Mouse (Mus musculus) heart, embryonic 13.5 days (tissue): ENCODE measurements around the gene Fam193b. TPM values are rescaled to one million over a fixed set of nuclear protein-coding genes. Genes with fewer than 3 reads are reported as not detected.
A peak's percentile ranks its signal among the peaks of the same experiment; 100 is the strongest.

Experiments
- ATAC-seq: fragments of 200-750 bp; cut with Nextera tagmentation; 2 replicates; pipeline ENCODE4 v1.8.0; 2017; ENCODE audit warnings: moderate TSS enrichment; ENCODE audit not compliant: insufficient number of reproducible peaks, low FRiP score, low TSS enrichment; ENCODE audit errors: extremely low read depth
- H3K27ac ChIP-seq: fragments of 300-500 bp; sonication (generic); replicated peaks from 2 replicates; pipeline ENCODE4 v1.5.1; 2015; ENCODE audit warnings: moderate library complexity, mild to moderate bottlenecking, inconsistent platforms
- H3K27me3 ChIP-seq: fragments of 300-500 bp; sonication (generic); replicated peaks from 2 replicates; pipeline ENCODE4 v1.6.1; 2015; ENCODE audit warnings: mild to moderate bottlenecking, inconsistent platforms
- H3K36me3 ChIP-seq: fragments of 300-500 bp; sonication (generic); 2 replicates; pipeline ENCODE4 v1.6.1; 2015; ENCODE audit warnings: mild to moderate bottlenecking, inconsistent platforms
- H3K4me1 ChIP-seq: fragments of 300-500 bp; sonication (generic); 2 replicates; pipeline ENCODE4 v1.6.1; 2015; ENCODE audit warnings: inconsistent platforms
- H3K4me2 ChIP-seq: fragments of 300-500 bp; sonication (generic); 2 replicates; pipeline ENCODE4 v1.6.1; 2015; ENCODE audit warnings: inconsistent platforms, mild to moderate bottlenecking, moderate library complexity
- H3K4me3 ChIP-seq: fragments of 300-500 bp; sonication (generic); 2 replicates; pipeline ENCODE4 v1.5.1; 2015; ENCODE audit warnings: moderate library complexity, mild to moderate bottlenecking, inconsistent platforms
- H3K9ac ChIP-seq: fragments of 300-500 bp; sonication (generic); 2 replicates; pipeline ENCODE4 v1.6.1; 2015; ENCODE audit warnings: inconsistent platforms, mild to moderate bottlenecking, moderate library complexity
- H3K9me3 ChIP-seq: fragments of 300-500 bp; sonication (generic); 2 replicates; pipeline ENCODE4 v1.6.1; 2016; ENCODE audit warnings: inconsistent platforms
- WGBS: fragments of 180-500 bp; shearing (Covaris S2); methylation state at CpG from one replicate; pipeline ENCODE4 v1.1.7; 2015; ENCODE audit warnings: mixed read lengths; 5-methylcytosine and 5-hydroxymethylcytosine counted together
- microRNA-seq: library from miRNA; unstranded; fragments of <30 nt; microRNA quantifications from one replicate; pipeline ENCODE4, GENCODE M21; 2016
- polyA plus RNA-seq: library from polyadenylated mRNA; unstranded; fragments of >200 nt; fragmentation: Nextera tagmentation; extraction: Ambion mirVana; gene quantifications from 2 replicates; pipeline ENCODE4 v1.2.1, GENCODE M21; 2015

Gene Fam193b
- polyA plus RNA-seq, 1 experiment from 2014 or later = 23.7 TPM

GRCm38 (mm10) chr13:55495702-55496101 is 75.2 kb downstream of the Fam193b start:
- peaks cover 71% of the 10 kb centered on the region for H3K27me3 ChIP-seq
- no peak overlapping the region for H3K4me3 ChIP-seq
- H3K9me3 ChIP-seq = no peaks in the 10 kb centered on the region
- H3K27ac ChIP-seq = no peak overlapping the region
- peaks cover 43% of the 10 kb centered on the region for H3K36me3 ChIP-seq
- peak overlapping the region; percentile 29 for H3K4me2 ChIP-seq
- 41% methylated on average over 4 of the region's 4 CpGs for WGBS
- H3K9ac ChIP-seq = no peak overlapping the region
- ATAC-seq = no peak
- peaks cover 29% of the 10 kb centered on the region for H3K4me1 ChIP-seq

- Histone ChIP-seq H3K9me3 (no peaks in the 10 kb centered on the region), H3K27ac (0 out of 2 replicates have a peak overlapping the region, but pooled peaks have one; percentile 36), H3K36me3 (peaks cover 36% of the 10 kb centered on the region), H3K27me3 (peaks cover 68% of the 10 kb centered on the region), H3K9ac (no peak overlapping the region), H3K4me2 (peak overlapping the region; percentile 29), H3K4me3 (no peak overlapping the region), H3K4me1 (peaks cover 29% of the 10 kb centered on the region)
- 2% methylated on average over 18 of the region's 18 CpGs for WGBS
- peak; percentile 65 for ATAC-seq
These were observed 75.9 kb downstream of the Fam193b start for GRCm38 (mm10) chr13:55494883-55495621.

GRCm38 (mm10) chr13:55494257-55494656 is 76.7 kb downstream of the Fam193b start:
- no peaks in the 10 kb centered on the region for H3K9me3 ChIP-seq
- H3K9ac ChIP-seq = no peak overlapping the region
- peaks cover 75% of the 10 kb centered on the region for H3K27me3 ChIP-seq
- ATAC-seq = no peak
- peaks cover 30% of the 10 kb centered on the region for H3K36me3 ChIP-seq
- H3K27ac ChIP-seq = no peak overlapping the region
- H3K4me2 ChIP-seq = 0 out of 2 replicates have a peak overlapping the region, but pooled peaks have one; percentile 29
- no peak overlapping the region for H3K4me3 ChIP-seq
- peaks cover 29% of the 10 kb centered on the region for H3K4me1 ChIP-seq
- 10% methylated on average over 2 of the region's 2 CpGs for WGBS

Small RNA genes lying within 50 kb of the gene (microRNA-seq; reads per million reads assigned to microRNA genes)
- gene Mir6945 = 8.0 reads per million, percentile 23 among the genes with 10 or more reads in this experiment

Other genes with a start within 250 kb of the Fam193b start
- gene Rab24, start 249.2 kb downstream of the Fam193b start, polyA plus RNA-seq = 54.3 and 62.8 TPM in 2 replicates
- 21.1 and 22.1 TPM in 2 replicates for gene Mxd3, start 241.3 kb downstream of the Fam193b start, polyA plus RNA-seq
- 73.5 and 81.7 TPM in 2 replicates for gene Lman2, start 208.3 kb downstream of the Fam193b start, polyA plus RNA-seq
- gene Rgs14, start 201.4 kb downstream of the Fam193b start, polyA plus RNA-seq = 0.32 TPM in 2 replicates
- not detected in 2 replicates for gene Slc34a1, start 172.9 kb downstream of the Fam193b start, polyA plus RNA-seq
- gene Pfn3, start 155.9 kb downstream of the Fam193b start, polyA plus RNA-seq = not detected in 2 replicates
- 0.28 and 2.2 TPM in 2 replicates for gene F12, start 144.3 kb downstream of the Fam193b start, polyA plus RNA-seq
- gene Grk6, start 126.0 kb downstream of the Fam193b start, polyA plus RNA-seq = 16.7 and 17.7 TPM in 2 replicates
- not detected in 2 replicates for gene Prr7, start 106.9 kb downstream of the Fam193b start, polyA plus RNA-seq
- gene Dbn1, start 83.0 kb downstream of the Fam193b start, polyA plus RNA-seq = 83.8 and 84.9 TPM in 2 replicates
- 402 and 437 TPM in 2 replicates for gene Pdlim7, start 57.4 kb downstream of the Fam193b start, polyA plus RNA-seq
- 1.1 and 1.2 TPM in 2 replicates for gene Dok3, start 41.8 kb downstream of the Fam193b start, polyA plus RNA-seq
- gene Ddx41, start 34.5 kb downstream of the Fam193b start, polyA plus RNA-seq = 29.6 and 30.6 TPM in 2 replicates
- 102 and 121 TPM in 2 replicates for gene Tmed9, start 2.6 kb upstream of the Fam193b start, polyA plus RNA-seq
- gene B4galt7, start 28.8 kb upstream of the Fam193b start, polyA plus RNA-seq = 20.6 and 21.2 TPM in 2 replicates
- gene Caml, start 51.9 kb upstream of the Fam193b start, polyA plus RNA-seq = 30.9 and 36.8 TPM in 2 replicates
- 18.7 and 18.8 TPM in 2 replicates for gene Ddx46, start 63.9 kb upstream of the Fam193b start, polyA plus RNA-seq
- gene B230219D22Rik, start 122.0 kb upstream of the Fam193b start, polyA plus RNA-seq = 51.5 and 53.4 TPM in 2 replicates
- gene Txndc15, start 143.5 kb upstream of the Fam193b start, polyA plus RNA-seq = 57.1 and 66.6 TPM in 2 replicates
- 52.2 and 54.9 TPM in 2 replicates for gene Pcbd2, start 156.2 kb upstream of the Fam193b start, polyA plus RNA-seq
- 0.15 TPM in 2 replicates for gene Catsper3, start 213.4 kb upstream of the Fam193b start, polyA plus RNA-seq